Mouse (Mus musculus): ENCODE results near the gene Ybey. TPM values are rescaled to one million over a fixed set of nuclear protein-coding genes. Genes with fewer than 3 reads are reported as not detected.

Gene Ybey
- total and polyA plus RNA-seq, 3 experiments: 3.0 to 5.2 (median 4.4) TPM

- H3K9ac ChIP-seq (ENCODE audit: insufficient read depth, low read depth): no peak overlapping the region
- TF ChIP-seq POLR2A (IDR thresholded peaks at IDR 0.05; ENCODE audit: low read depth, low read length) (no peak), MAX (IDR thresholded peaks at IDR 0.05; ENCODE audit: low read length) (no peak), UBTF (IDR thresholded peaks at IDR 0.05; ENCODE audit: low read depth, low read length) (no peak), POLR2AphosphoS2 (IDR thresholded peaks at IDR 0.05; ENCODE audit: low read depth, low read length) (no peak), TBP (conservative IDR thresholded peaks at IDR 0.05; ENCODE audit: low read depth, low read length) (no peak), ETS1 (conservative IDR thresholded peaks at IDR 0.05; ENCODE audit: low read depth, low read length) (no peak), MEF2A (IDR thresholded peaks at IDR 0.05; ENCODE audit: borderline replicate concordance, low read depth, low read length) (no peak), NRF1 (IDR thresholded peaks at IDR 0.05; ENCODE audit: low read depth, low read length) (no peak), RAD21 (IDR thresholded peaks at IDR 0.05; ENCODE audit: low read depth, low read length) (no peak), JUN (IDR thresholded peaks at IDR 0.05; ENCODE audit: insufficient read depth, low read depth, low read length) (no peak)
- no peak overlapping the region for H3K4me2 ChIP-seq (ENCODE audit: insufficient read depth, low read depth, poor library complexity, severe bottlenecking)
- H3K27me3 ChIP-seq (replicated peaks): no peaks in the 10 kb centered on the region
- DNase-seq (ENCODE audit: extremely low read depth): no peak
- H3K9me3 ChIP-seq (replicated peaks; ENCODE audit: low read length): no peaks in the 10 kb centered on the region
- no peaks in the 10 kb centered on the region for H3K4me1 ChIP-seq (ENCODE audit: control insufficient read depth in 1 of 2, insufficient read depth in 2 of 2)
- dilution Hi-C loops (cut with MboI; ENCODE audit: extremely low pct_ligation_motif_present, extremely low pct_unique_long_range_greater_than_20kb, low sequenced_read_pairs) (no loop called here), in situ Hi-C loops (cut with MboI; ENCODE audit: low pct_ligation_motif_present, low pct_unique_long_range_greater_than_20kb, low sequenced_read_pairs) (no loop called here)
- no peak overlapping the region for H3K4me3 ChIP-seq (replicated peaks in 1 of 3; ENCODE audit: low read depth in 2 of 3, low read length in 2 of 3, poor library complexity in 1 of 3)
- H3K36me3 ChIP-seq (replicated peaks in 1 of 2; ENCODE audit: control insufficient read depth in 1 of 2, insufficient read depth in 1 of 2, low read length in 1 of 2): peaks cover 80 to 96% of the 10 kb centered on the region in 2 experiments
- no peak overlapping the region for H3K27ac ChIP-seq (ENCODE audit: insufficient read depth, low read depth)
- no peaks in the 10 kb centered on the region for H3K79me2 ChIP-seq (replicated peaks; ENCODE audit: control insufficient read depth, extremely low read depth, insufficient read depth, poor library complexity, severe bottlenecking)
Measured at GRCm38 (mm10) chr10:76433925-76434324, 35.0 kb downstream of the Ybey start.

- TF ChIP-seq CHD1 (IDR thresholded peaks at IDR 0.05; ENCODE audit: low read depth, low read length) (no peak), NRF1 (IDR thresholded peaks at IDR 0.05; ENCODE audit: low read depth, low read length) (no peak), SMC3 (IDR thresholded peaks at IDR 0.05; ENCODE audit: low read depth, low read length) (no peak), USF2 (conservative IDR thresholded peaks at IDR 0.05; ENCODE audit: low read depth, low read length) (no peak), KAT2A (IDR thresholded peaks at IDR 0.05; ENCODE audit: insufficient replicate concordance, low read length) (no peak), POLR2A (IDR thresholded peaks at IDR 0.05; ENCODE audit: low read depth, low read length) (no peak), ZKSCAN1 (IDR thresholded peaks at IDR 0.05; ENCODE audit: borderline replicate concordance, low read depth, low read length) (no peak), PAX5 (IDR thresholded peaks at IDR 0.05; ENCODE audit: low read length) (no peak)
- Histone ChIP-seq H3K4me3 (replicated peaks in 1 of 3; ENCODE audit: low read depth in 2 of 3, low read length in 2 of 3, poor library complexity in 1 of 3) (no peak overlapping the region), H3K9me3 (replicated peaks; ENCODE audit: low read length) (no peaks in the 10 kb centered on the region), H3K4me2 (ENCODE audit: insufficient read depth, low read depth, poor library complexity, severe bottlenecking) (no peak overlapping the region), H3K79me2 (replicated peaks; ENCODE audit: control insufficient read depth, extremely low read depth, insufficient read depth, poor library complexity, severe bottlenecking) (no peaks in the 10 kb centered on the region), H3K27ac (ENCODE audit: insufficient read depth, low read depth) (no peak overlapping the region), H3K4me1 (ENCODE audit: control insufficient read depth in 1 of 2, insufficient read depth in 2 of 2) (no peaks in the 10 kb centered on the region), H3K36me3 (replicated peaks in 1 of 2; ENCODE audit: control insufficient read depth in 1 of 2, insufficient read depth in 1 of 2, low read length in 1 of 2) (peaks cover 77 to 94% of the 10 kb centered on the region in 2 experiments), H3K27me3 (replicated peaks) (no peaks in the 10 kb centered on the region), H3K9ac (ENCODE audit: insufficient read depth, low read depth) (no peak overlapping the region)
- DNase-seq (ENCODE audit: extremely low read depth): no peak
- in situ Hi-C loops (cut with MboI; ENCODE audit: low pct_ligation_motif_present, low pct_unique_long_range_greater_than_20kb, low sequenced_read_pairs): no loop called here
- dilution Hi-C loops (cut with MboI; ENCODE audit: extremely low pct_ligation_motif_present, extremely low pct_unique_long_range_greater_than_20kb, low sequenced_read_pairs): no loop called here
Measured at GRCm38 (mm10) chr10:76425674-76426073, 43.2 kb downstream of the Ybey start.

All from CH12.LX (cell line).